Mouse (Mus musculus): Measurements from ENCODE around the gene Pcna. TPM values are rescaled to one million over a fixed set of nuclear protein-coding genes. Genes with fewer than 3 reads are reported as not detected.
"Not testable (repeated sequence)": the region's sequence is repeated elsewhere in the genome, so short reads cannot be mapped to it uniquely, and the experiment has no call there.

Gene Pcna
- total RNA-seq, 1 experiment from 2014 or later = 149 TPM

- no peak for ATAC-seq (ENCODE audit: extremely low read depth, insufficient number of reproducible peaks, low FRiP score, poor library complexity, severe bottlenecking)
These were observed 9.7 kb downstream of the Pcna start for GRCm38 (mm10) chr2:132243370-132243769.

GRCm38 (mm10) chr2:132240457-132240856 is 12.7 kb downstream of the Pcna start:
- not testable (repeated sequence) for ATAC-seq (ENCODE audit: extremely low read depth, insufficient number of reproducible peaks, low FRiP score, poor library complexity, severe bottlenecking)

GRCm38 (mm10) chr2:132239434-132239833 is 13.7 kb downstream of the Pcna start:
- not testable (repeated sequence) for ATAC-seq (ENCODE audit: extremely low read depth, insufficient number of reproducible peaks, low FRiP score, poor library complexity, severe bottlenecking)

- no peak for ATAC-seq (ENCODE audit: extremely low read depth, insufficient number of reproducible peaks, low FRiP score, poor library complexity, severe bottlenecking)
These were observed 17.1 kb downstream of the Pcna start for GRCm38 (mm10) chr2:132235975-132236374.

- ATAC-seq (ENCODE audit: extremely low read depth, insufficient number of reproducible peaks, low FRiP score, poor library complexity, severe bottlenecking) = no peak
These were observed 17.8 kb downstream of the Pcna start for GRCm38 (mm10) chr2:132235291-132235690.

- ATAC-seq (ENCODE audit: extremely low read depth, insufficient number of reproducible peaks, low FRiP score, poor library complexity, severe bottlenecking) = no peak
These were observed 18.9 kb downstream of the Pcna start for GRCm38 (mm10) chr2:132233985-132234765.

- no peak for ATAC-seq (ENCODE audit: extremely low read depth, insufficient number of reproducible peaks, low FRiP score, poor library complexity, severe bottlenecking)
These were observed 20.6 kb downstream of the Pcna start for GRCm38 (mm10) chr2:132232413-132232945.

GRCm38 (mm10) chr2:132224359-132224758 is 28.8 kb downstream of the Pcna start:
- ATAC-seq (ENCODE audit: extremely low read depth, insufficient number of reproducible peaks, low FRiP score, poor library complexity, severe bottlenecking) = no peak

GRCm38 (mm10) chr2:132221611-132222073 is 31.5 kb downstream of the Pcna start:
- no peak for ATAC-seq (ENCODE audit: extremely low read depth, insufficient number of reproducible peaks, low FRiP score, poor library complexity, severe bottlenecking)

GRCm38 (mm10) chr2:132211995-132212656 is 41.0 kb downstream of the Pcna start:
- ATAC-seq (ENCODE audit: extremely low read depth, insufficient number of reproducible peaks, low FRiP score, poor library complexity, severe bottlenecking) = no peak

- no peak for ATAC-seq (ENCODE audit: extremely low read depth, insufficient number of reproducible peaks, low FRiP score, poor library complexity, severe bottlenecking)
These were observed 42.3 kb downstream of the Pcna start for GRCm38 (mm10) chr2:132210806-132211312.

GRCm38 (mm10) chr2:132208246-132208881 is 44.8 kb downstream of the Pcna start:
- no peak for ATAC-seq (ENCODE audit: extremely low read depth, insufficient number of reproducible peaks, low FRiP score, poor library complexity, severe bottlenecking)

GRCm38 (mm10) chr2:132206316-132206881 is 46.7 kb downstream of the Pcna start:
- ATAC-seq (ENCODE audit: extremely low read depth, insufficient number of reproducible peaks, low FRiP score, poor library complexity, severe bottlenecking) = no peak

- no peak for ATAC-seq (ENCODE audit: extremely low read depth, insufficient number of reproducible peaks, low FRiP score, poor library complexity, severe bottlenecking)
These were observed 47.6 kb downstream of the Pcna start for GRCm38 (mm10) chr2:132205549-132205948.

GRCm38 (mm10) chr2:132203773-132204172 is 49.3 kb downstream of the Pcna start:
- ATAC-seq (ENCODE audit: extremely low read depth, insufficient number of reproducible peaks, low FRiP score, poor library complexity, severe bottlenecking) = no peak

GRCm38 (mm10) chr2:132203186-132203585 is 49.9 kb downstream of the Pcna start:
- no peak for ATAC-seq (ENCODE audit: extremely low read depth, insufficient number of reproducible peaks, low FRiP score, poor library complexity, severe bottlenecking)

All from neutrophil, adult 5-6 weeks (primary cell).